Mouse (Mus musculus): ENCODE measurements around the gene Fzd5. TPM values are rescaled to one million over a fixed set of nuclear protein-coding genes. Genes with fewer than 3 reads are reported as not detected.

Fzd5 gene
- polyA plus RNA-seq, 1 experiment from 2014 or later: 5.7 TPM

- Histone ChIP-seq H3K27ac (ENCODE audit: low read length) (no peak overlapping the region), H3K9ac (ENCODE audit: low read length) (no peak overlapping the region), H3K4me2 (ENCODE audit: low read depth, low read length) (no peak overlapping the region), H3K9me3 (replicated peaks; ENCODE audit: control insufficient read depth, low read length) (no peaks in the 10 kb centered on the region), H3K27me3 (ENCODE audit: control insufficient read depth, insufficient read depth, low read length) (no peaks in the 10 kb centered on the region; the same call in 1 of the 2 replicates), H3K36me3 (ENCODE audit: control insufficient read depth, insufficient read depth, low read length) (peaks cover 2% of the 10 kb centered on the region; the same call in 1 of the 2 replicates), H3K4me1 (ENCODE audit: control insufficient read depth, insufficient read depth, low read length) (peaks cover 3% of the 10 kb centered on the region; the same call in 1 of the 2 replicates), H3K4me3 (replicated peaks; ENCODE audit: low read length) (no peak overlapping the region)
- ATAC-seq (ENCODE audit: insufficient read depth, low FRiP score): no peak
- WGBS: 52% methylated on average over 4 of the region's 4 CpGs
Measured at GRCm38 (mm10) chr1:64730046-64730445, 7.5 kb downstream of the Fzd5 start.

- Histone ChIP-seq H3K27ac (ENCODE audit: low read length) (no peak overlapping the region), H3K27me3 (ENCODE audit: control insufficient read depth, insufficient read depth, low read length) (no peaks in the 10 kb centered on the region), H3K4me3 (replicated peaks; ENCODE audit: low read length) (no peak overlapping the region), H3K36me3 (ENCODE audit: control insufficient read depth, insufficient read depth, low read length) (peaks cover 2% of the 10 kb centered on the region; the same call in 1 of the 2 replicates), H3K4me2 (ENCODE audit: low read depth, low read length) (no peak overlapping the region), H3K9me3 (replicated peaks; ENCODE audit: control insufficient read depth, low read length) (no peaks in the 10 kb centered on the region), H3K4me1 (ENCODE audit: control insufficient read depth, insufficient read depth, low read length) (no peaks in the 10 kb centered on the region), H3K9ac (ENCODE audit: low read length) (no peak overlapping the region)
- WGBS: 54% methylated on average over 10 of the region's 10 CpGs
- no peak for ATAC-seq (ENCODE audit: insufficient read depth, low FRiP score)
Measured at GRCm38 (mm10) chr1:64721034-64721587, 16.4 kb downstream of the Fzd5 start.

GRCm38 (mm10) chr1:64717504-64717903 is 20.0 kb downstream of the Fzd5 start:
- peak; percentile 68; the same call in 1 of the 2 replicates for ATAC-seq (ENCODE audit: insufficient read depth, low FRiP score)
- Histone ChIP-seq H3K27me3 (ENCODE audit: control insufficient read depth, insufficient read depth, low read length) (no peaks in the 10 kb centered on the region), H3K27ac (ENCODE audit: low read length) (no peak overlapping the region), H3K4me2 (ENCODE audit: low read depth, low read length) (no peak overlapping the region), H3K9me3 (replicated peaks; ENCODE audit: control insufficient read depth, low read length) (no peaks in the 10 kb centered on the region), H3K4me3 (replicated peaks; ENCODE audit: low read length) (no peak overlapping the region), H3K9ac (ENCODE audit: low read length) (no peak overlapping the region), H3K4me1 (ENCODE audit: control insufficient read depth, insufficient read depth, low read length) (no peaks in the 10 kb centered on the region; the same call in 1 of the 2 replicates), H3K36me3 (ENCODE audit: control insufficient read depth, insufficient read depth, low read length) (no peaks in the 10 kb centered on the region)

GRCm38 (mm10) chr1:64716589-64717304 is 20.8 kb downstream of the Fzd5 start:
- Histone ChIP-seq H3K36me3 (ENCODE audit: control insufficient read depth, insufficient read depth, low read length) (no peaks in the 10 kb centered on the region), H3K4me1 (ENCODE audit: control insufficient read depth, insufficient read depth, low read length) (no peaks in the 10 kb centered on the region; the same call in 1 of the 2 replicates), H3K4me3 (replicated peaks; ENCODE audit: low read length) (no peak overlapping the region), H3K9me3 (replicated peaks; ENCODE audit: control insufficient read depth, low read length) (no peaks in the 10 kb centered on the region), H3K27me3 (ENCODE audit: control insufficient read depth, insufficient read depth, low read length) (no peaks in the 10 kb centered on the region), H3K27ac (ENCODE audit: low read length) (no peak overlapping the region), H3K4me2 (ENCODE audit: low read depth, low read length) (no peak overlapping the region), H3K9ac (ENCODE audit: low read length) (no peak overlapping the region)
- peak; percentile 25; the same call in 1 of the 2 replicates for ATAC-seq (ENCODE audit: insufficient read depth, low FRiP score)
- WGBS: 74% methylated on average over 7 of the region's 7 CpGs

- peak; percentile 84; the same call in 1 of the 2 replicates for ATAC-seq (ENCODE audit: insufficient read depth, low FRiP score)
- no peaks in the 10 kb centered on the region for H3K36me3 ChIP-seq (ENCODE audit: control insufficient read depth, insufficient read depth, low read length)
- peak overlapping the region; percentile 56; the same call in 1 of the 2 replicates for H3K27ac ChIP-seq (ENCODE audit: low read length)
- H3K4me3 ChIP-seq (replicated peaks; ENCODE audit: low read length): no peak overlapping the region
- no peaks in the 10 kb centered on the region for H3K9me3 ChIP-seq (replicated peaks; ENCODE audit: control insufficient read depth, low read length)
- no peaks in the 10 kb centered on the region; the same call in 1 of the 2 replicates for H3K4me1 ChIP-seq (ENCODE audit: control insufficient read depth, insufficient read depth, low read length)
- no peak overlapping the region for H3K4me2 ChIP-seq (ENCODE audit: low read depth, low read length)
- H3K9ac ChIP-seq (ENCODE audit: low read length): no peak overlapping the region
- 61% methylated on average over 2 of the region's 2 CpGs for WGBS
- no peaks in the 10 kb centered on the region for H3K27me3 ChIP-seq (ENCODE audit: control insufficient read depth, insufficient read depth, low read length)
Measured at GRCm38 (mm10) chr1:64715458-64715857, 22.1 kb downstream of the Fzd5 start.

- Histone ChIP-seq H3K4me3 (replicated peaks; ENCODE audit: low read length) (no peak overlapping the region), H3K4me2 (ENCODE audit: low read depth, low read length) (no peak overlapping the region), H3K36me3 (ENCODE audit: control insufficient read depth, insufficient read depth, low read length) (no peaks in the 10 kb centered on the region), H3K9me3 (replicated peaks; ENCODE audit: control insufficient read depth, low read length) (no peaks in the 10 kb centered on the region), H3K27me3 (ENCODE audit: control insufficient read depth, insufficient read depth, low read length) (no peaks in the 10 kb centered on the region), H3K9ac (ENCODE audit: low read length) (no peak overlapping the region), H3K27ac (ENCODE audit: low read length) (no peak overlapping the region), H3K4me1 (ENCODE audit: control insufficient read depth, insufficient read depth, low read length) (no peaks in the 10 kb centered on the region; the same call in 1 of the 2 replicates)
- ATAC-seq (ENCODE audit: insufficient read depth, low FRiP score): no peak
- 69% methylated on average over 14 of the region's 14 CpGs for WGBS
Measured at GRCm38 (mm10) chr1:64712006-64712760, 25.4 kb downstream of the Fzd5 start.

GRCm38 (mm10) chr1:64709891-64710290 is 27.7 kb downstream of the Fzd5 start:
- Histone ChIP-seq H3K4me1 (ENCODE audit: control insufficient read depth, insufficient read depth, low read length) (no peaks in the 10 kb centered on the region), H3K27ac (ENCODE audit: low read length) (no peak overlapping the region), H3K4me2 (ENCODE audit: low read depth, low read length) (no peak overlapping the region), H3K9ac (ENCODE audit: low read length) (no peak overlapping the region), H3K27me3 (ENCODE audit: control insufficient read depth, insufficient read depth, low read length) (no peaks in the 10 kb centered on the region), H3K9me3 (replicated peaks; ENCODE audit: control insufficient read depth, low read length) (no peaks in the 10 kb centered on the region), H3K36me3 (ENCODE audit: control insufficient read depth, insufficient read depth, low read length) (no peaks in the 10 kb centered on the region), H3K4me3 (replicated peaks; ENCODE audit: low read length) (no peak overlapping the region)
- no peak for ATAC-seq (ENCODE audit: insufficient read depth, low FRiP score)
- WGBS: 11% methylated on average over 2 of the region's 2 CpGs

GRCm38 (mm10) chr1:64706610-64707009 is 30.9 kb downstream of the Fzd5 start:
- H3K9me3 ChIP-seq (replicated peaks; ENCODE audit: control insufficient read depth, low read length): no peaks in the 10 kb centered on the region
- 92% methylated on average over 2 of the region's 2 CpGs for WGBS
- ATAC-seq (ENCODE audit: insufficient read depth, low FRiP score): no peak
- no peak overlapping the region for H3K27ac ChIP-seq (ENCODE audit: low read length)
- H3K4me1 ChIP-seq (ENCODE audit: control insufficient read depth, insufficient read depth, low read length): no peaks in the 10 kb centered on the region
- H3K9ac ChIP-seq (ENCODE audit: low read length): no peak overlapping the region
- H3K36me3 ChIP-seq (ENCODE audit: control insufficient read depth, insufficient read depth, low read length): peaks cover 8% of the 10 kb centered on the region; the same call in 1 of the 2 replicates
- H3K27me3 ChIP-seq (ENCODE audit: control insufficient read depth, insufficient read depth, low read length): no peaks in the 10 kb centered on the region
- H3K4me3 ChIP-seq (replicated peaks; ENCODE audit: low read length): no peak overlapping the region
- no peak overlapping the region for H3K4me2 ChIP-seq (ENCODE audit: low read depth, low read length)

- Histone ChIP-seq H3K4me1 (ENCODE audit: control insufficient read depth, insufficient read depth, low read length) (no peaks in the 10 kb centered on the region), H3K27me3 (ENCODE audit: control insufficient read depth, insufficient read depth, low read length) (no peaks in the 10 kb centered on the region), H3K4me3 (replicated peaks; ENCODE audit: low read length) (no peak overlapping the region), H3K36me3 (ENCODE audit: control insufficient read depth, insufficient read depth, low read length) (peaks cover 8% of the 10 kb centered on the region; the same call in 1 of the 2 replicates), H3K9me3 (replicated peaks; ENCODE audit: control insufficient read depth, low read length) (no peaks in the 10 kb centered on the region), H3K4me2 (ENCODE audit: low read depth, low read length) (no peak overlapping the region), H3K27ac (ENCODE audit: low read length) (no peak overlapping the region), H3K9ac (ENCODE audit: low read length) (no peak overlapping the region)
- ATAC-seq (ENCODE audit: insufficient read depth, low FRiP score): no peak
- 41% methylated on average over 6 of the region's 6 CpGs for WGBS
Measured at GRCm38 (mm10) chr1:64705230-64705629, 32.3 kb downstream of the Fzd5 start.

Data from stomach, embryonic 16.5 days (tissue).